Mouse (Mus musculus) liver, embryonic 15.5 days (tissue): ENCODE data around the gene Pstpip1. TPM values are rescaled to one million over a fixed set of nuclear protein-coding genes. Genes with fewer than 3 reads are reported as not detected.

Source experiments
- polyA plus RNA-seq: library from polyadenylated mRNA; unstranded; fragments of >200 nt; fragmentation: Nextera tagmentation; extraction: Ambion mirVana; gene quantifications from 2 replicates; pipeline ENCODE4 v1.2.1, GENCODE M21; 2015

The Pstpip1 gene
- polyA plus RNA-seq, 1 experiment from 2014 or later, result 5.8 TPM

Other genes starting within 250 kb of the Pstpip1 start
- 1.6 and 2.0 TPM in 2 replicates for gene Scaper, start 151.8 kb upstream of the Pstpip1 start, polyA plus RNA-seq
- not detected in 2 replicates for gene 4930563M21Rik, start 79.4 kb upstream of the Pstpip1 start, polyA plus RNA-seq
- gene Rcn2, start 48.1 kb upstream of the Pstpip1 start, polyA plus RNA-seq, result 26.2 and 27.1 TPM in 2 replicates
- gene Tspan3, start 75.5 kb downstream of the Pstpip1 start, polyA plus RNA-seq, result 26.3 and 27.5 TPM in 2 replicates